Mouse (Mus musculus): ENCODE data around the gene C1qtnf9.

- TF ChIP-seq CTCF (IDR thresholded peaks at IDR 0.05; ENCODE audit: low read depth) (no peak), EP300 (optimal IDR thresholded peaks at IDR 0.05) (no peak)
Observed at GRCm38 (mm10) chr14:60743681-60744080, 24.3 kb upstream of the C1qtnf9 start.

Data from stomach, postnatal 0 days (tissue).